Mouse (Mus musculus) CH12.LX (cell line): ENCODE results near the gene Fkbp6. TPM values are rescaled to one million over a fixed set of nuclear protein-coding genes. Genes with fewer than 3 reads are reported as not detected.

Experiments used
- DNase-seq: peaks from one replicate; pipeline ENCODE4 v3.0.0-alpha.2; 2013; ENCODE audit errors: extremely low read depth
- H3K27ac ChIP-seq: 2 replicates; pipeline ENCODE4 v1.5.1; 2012; ENCODE audit warnings: low read depth, mild to moderate bottlenecking, control low read depth, moderate library complexity; ENCODE audit not compliant: insufficient read depth
- H3K27me3 ChIP-seq: replicated peaks from 2 replicates; pipeline ENCODE3; 2012; ENCODE audit warnings: inconsistent platforms
- H3K36me3 ChIP-seq, 2 experiments: replicated peaks in 1 of 2; 2 replicates each; pipeline versions ENCODE3 to v1.6.1; 2012; ENCODE audit warnings: inconsistent platforms in 1 of 2, low read length in 1 of 2, mild to moderate bottlenecking in 1 of 2, mixed read lengths in 1 of 2, moderate library complexity in 1 of 2; ENCODE audit not compliant: control insufficient read depth in 1 of 2, insufficient read depth in 1 of 2
- H3K4me1 ChIP-seq, 2 experiments: 2 replicates each; pipeline ENCODE4 v1.6.1; 2012; ENCODE audit warnings: inconsistent platforms in 1 of 2, moderate library complexity in 1 of 2; ENCODE audit not compliant: insufficient read depth in 2 of 2, control insufficient read depth in 1 of 2
- H3K4me2 ChIP-seq: 2 replicates; pipeline ENCODE4 v1.6.1; 2012; ENCODE audit warnings: low read depth, mild to moderate bottlenecking, control low read depth; ENCODE audit not compliant: poor library complexity, insufficient read depth, severe bottlenecking
- H3K4me3 ChIP-seq, 3 experiments: fragments of 150-350 bp in 1 of 3; sonication (generic) in 1 of 3; replicated peaks in 1 of 3; 2 replicates each; pipeline versions ENCODE3 to v1.5.1; 2011 to 2012; ENCODE audit warnings: low read depth in 2 of 3, low read length in 2 of 3, mild to moderate bottlenecking in 2 of 3, moderate library complexity in 2 of 3, control low read depth in 1 of 3, improper control_type of control experiment in 1 of 3, inconsistent platforms in 1 of 3, mixed read lengths in 1 of 3; ENCODE audit not compliant: poor library complexity in 1 of 3
- H3K79me2 ChIP-seq: replicated peaks from 2 replicates; pipeline ENCODE4 v1.6.1; 2012; ENCODE audit warnings: mild to moderate bottlenecking, moderate library complexity; ENCODE audit not compliant: control insufficient read depth, poor library complexity, insufficient read depth, severe bottlenecking; ENCODE audit errors: extremely low read depth
- H3K9ac ChIP-seq: 2 replicates; pipeline ENCODE4 v1.6.1; 2012; ENCODE audit warnings: low read depth, mild to moderate bottlenecking, control low read depth, moderate library complexity; ENCODE audit not compliant: insufficient read depth
- H3K9me3 ChIP-seq: replicated peaks from 2 replicates; pipeline ENCODE3; 2012; ENCODE audit warnings: low read length, inconsistent platforms, mixed read lengths
- CTCF ChIP-seq, 2 experiments: IDR thresholded peaks in 1 of 2; conservative IDR thresholded peaks in 1 of 2; 2 replicates each; pipeline ENCODE4 v1.5.1; 2011 to 2012; ENCODE audit warnings: low read depth in 2 of 2, low read length in 2 of 2, improper control_type of control experiment in 1 of 2, inconsistent platforms in 1 of 2, mild to moderate bottlenecking in 1 of 2, moderate library complexity in 1 of 2
- EP300 ChIP-seq: IDR thresholded peaks from 2 replicates; pipeline ENCODE4 v1.6.1; 2011; ENCODE audit warnings: low read length, improper control_type of control experiment
- JUN ChIP-seq: IDR thresholded peaks from 2 replicates; pipeline ENCODE4 v1.6.1; 2011; ENCODE audit warnings: low read depth, mild to moderate bottlenecking, low read length, improper control_type of control experiment, moderate library complexity; ENCODE audit not compliant: insufficient read depth
- JUND ChIP-seq: conservative IDR thresholded peaks from 2 replicates; pipeline ENCODE4 v1.6.1; 2011; ENCODE audit warnings: low read depth, low read length, improper control_type of control experiment
- KAT2A ChIP-seq: IDR thresholded peaks from 2 replicates; pipeline ENCODE4 v1.6.1; 2012; ENCODE audit warnings: low read length, improper control_type of control experiment, inconsistent platforms; ENCODE audit not compliant: insufficient replicate concordance
- MAFK ChIP-seq: IDR thresholded peaks from 2 replicates; pipeline ENCODE4 v1.6.1; 2011; ENCODE audit warnings: low read length, improper control_type of control experiment; ENCODE audit not compliant: insufficient replicate concordance
- MEF2A ChIP-seq: IDR thresholded peaks from 2 replicates; pipeline ENCODE4 v1.6.1; 2014; ENCODE audit warnings: low read depth, mild to moderate bottlenecking, inconsistent platforms, low read length, improper control_type of control experiment, borderline replicate concordance
- NELFE ChIP-seq: IDR thresholded peaks from 2 replicates; pipeline ENCODE4 v1.6.1; 2011; ENCODE audit warnings: low read depth, low read length, improper control_type of control experiment
- RAD21 ChIP-seq: IDR thresholded peaks from 2 replicates; pipeline ENCODE4 v1.6.1; 2011; ENCODE audit warnings: low read depth, mild to moderate bottlenecking, low read length, improper control_type of control experiment, moderate library complexity
- SMC3 ChIP-seq: IDR thresholded peaks from 2 replicates; pipeline ENCODE4 v1.6.1; 2011; ENCODE audit warnings: low read depth, low read length, improper control_type of control experiment
- USF1 ChIP-seq: IDR thresholded peaks from 2 replicates; pipeline ENCODE4 v1.6.1; 2014; ENCODE audit warnings: low read depth, mild to moderate bottlenecking, inconsistent platforms, low read length, improper control_type of control experiment
- ZC3H11A ChIP-seq: IDR thresholded peaks from 2 replicates; pipeline ENCODE4 v1.6.1; 2012; ENCODE audit warnings: low read depth, mild to moderate bottlenecking, inconsistent platforms, low read length, improper control_type of control experiment
- ZMIZ1 ChIP-seq: IDR thresholded peaks from 2 replicates; pipeline ENCODE4 v1.6.1; 2012; ENCODE audit warnings: low read depth, mild to moderate bottlenecking, inconsistent platforms, low read length, improper control_type of control experiment
- dilution Hi-C: fragments of 300-500 bp; cut with MboI; formaldehyde crosslinking; loops from 2 replicates; pipeline ENCODE4 v1.14.3; 2020; ENCODE audit warnings: low sequenced_read_pairs; ENCODE audit not compliant: extremely low pct_unique_long_range_greater_than_20kb, extremely low pct_ligation_motif_present
- in situ Hi-C: fragments of 300-500 bp; cut with MboI; formaldehyde crosslinking; loops from 3 replicates; pipeline ENCODE4 v1.14.3; 2019; ENCODE audit warnings: low sequenced_read_pairs, low pct_ligation_motif_present, low pct_unique_long_range_greater_than_20kb, mixed read lengths
- polyA plus RNA-seq: library from polyadenylated mRNA; unstranded; fragments of >175 nt; gene quantifications from 2 replicates; pipeline ENCODE4 v1.2.1, GENCODE M21; 2012; ENCODE audit warnings: low read depth; ENCODE audit not compliant: insufficient read length
- total RNA-seq, 2 experiments: library from RNA; depleted of rRNA; stranded (reverse); fragments of 300-350 nt in 1 of 2; fragments of >200 nt in 1 of 2; gene quantifications; 2 replicates each; pipeline ENCODE4 v1.2.3; 2012 to 2014

The Fkbp6 gene
- total and polyA plus RNA-seq, 3 experiments, result not detected

DNA sequence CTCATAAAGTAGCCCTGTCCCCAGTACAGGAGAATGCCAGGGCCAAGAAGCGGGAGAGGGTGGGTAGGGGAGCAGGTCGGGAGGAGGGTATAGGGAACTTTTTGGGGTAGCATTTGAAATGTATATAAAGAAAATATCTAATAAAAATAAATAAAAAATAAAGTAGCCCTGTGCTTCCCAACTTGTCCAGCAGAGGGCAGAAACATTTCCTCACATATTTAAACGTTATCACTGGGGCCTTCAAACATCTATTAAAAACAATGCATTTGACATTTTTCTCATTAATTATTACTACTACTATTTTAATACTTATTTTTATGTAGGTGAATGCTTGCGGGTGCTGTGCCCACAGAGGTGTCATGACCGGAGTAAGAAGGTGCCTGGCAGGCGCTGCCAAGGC is 18.0 kb upstream of the Fkbp6 start:
- in situ Hi-C loops, result no loop called here
- Histone ChIP-seq H3K9ac (no peak overlapping the region), H3K4me3 (no peak overlapping the region), H3K9me3 (no peaks in the 10 kb centered on the region), H3K4me1 (peaks cover 3 to 17% of the 10 kb centered on the region in 2 experiments; a peak in 3 of 4 replicates), H3K27me3 (peaks cover 28% of the 10 kb centered on the region), H3K4me2 (no peak overlapping the region), H3K27ac (no peak overlapping the region), H3K79me2 (peaks cover 17% of the 10 kb centered on the region), H3K36me3 (peaks cover 10 to 16% of the 10 kb centered on the region in 2 experiments)
- dilution Hi-C loops, result no loop called here
- no peak for DNase-seq
- TF ChIP-seq ZC3H11A (no peak), CTCF (conservative IDR thresholded peaks at IDR 0.05 in 1 of 2, IDR thresholded peaks at IDR 0.05 in 1 of 2; ENCODE audit: low read depth in 2 of 2, low read length in 2 of 2) (peak; percentile 37 to 48)

DNA sequence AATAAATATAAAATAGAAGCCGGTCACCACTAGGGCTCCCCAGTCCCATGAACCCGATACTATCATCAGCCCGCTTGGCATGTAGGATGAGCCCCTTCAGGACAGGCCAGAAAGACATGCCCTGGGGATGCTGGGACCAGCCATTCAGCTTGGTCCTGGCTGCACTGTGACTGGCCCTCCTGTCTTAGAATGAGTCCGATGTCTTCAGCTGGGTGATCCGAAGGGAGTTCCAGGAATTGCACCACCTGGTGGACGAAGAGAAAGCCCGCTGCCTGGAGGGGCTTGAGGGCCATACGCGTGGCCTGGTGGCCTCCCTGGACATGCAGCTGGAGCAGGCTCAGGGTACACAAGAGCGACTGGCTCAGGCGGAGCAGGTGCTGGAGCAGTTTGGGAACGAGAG is 13.7 kb upstream of the Fkbp6 start:
- no peak for DNase-seq
- TF ChIP-seq ZMIZ1 (no peak), RAD21 (peak; percentile 6), KAT2A (no peak), CTCF (conservative IDR thresholded peaks at IDR 0.05 in 1 of 2, IDR thresholded peaks at IDR 0.05 in 1 of 2; ENCODE audit: low read depth in 2 of 2, low read length in 2 of 2) (peak in 1 of 2 experiments; percentile 63; a peak in 3 of 4 replicates), JUND (no peak), SMC3 (peak; percentile 62), NELFE (no peak), EP300 (no peak), USF1 (no peak)
- Histone ChIP-seq H3K9ac (no peak overlapping the region), H3K9me3 (peaks cover 4% of the 10 kb centered on the region), H3K79me2 (no peaks in the 10 kb centered on the region), H3K36me3 (no peaks in the 10 kb centered on the region), H3K4me1 (no peaks in the 10 kb centered on the region), H3K4me3 (no peak overlapping the region), H3K27ac (no peak overlapping the region), H3K4me2 (no peak overlapping the region), H3K27me3 (peaks cover 43% of the 10 kb centered on the region)
- dilution Hi-C loops, result no loop called here
- in situ Hi-C loops, result no loop called here

DNA sequence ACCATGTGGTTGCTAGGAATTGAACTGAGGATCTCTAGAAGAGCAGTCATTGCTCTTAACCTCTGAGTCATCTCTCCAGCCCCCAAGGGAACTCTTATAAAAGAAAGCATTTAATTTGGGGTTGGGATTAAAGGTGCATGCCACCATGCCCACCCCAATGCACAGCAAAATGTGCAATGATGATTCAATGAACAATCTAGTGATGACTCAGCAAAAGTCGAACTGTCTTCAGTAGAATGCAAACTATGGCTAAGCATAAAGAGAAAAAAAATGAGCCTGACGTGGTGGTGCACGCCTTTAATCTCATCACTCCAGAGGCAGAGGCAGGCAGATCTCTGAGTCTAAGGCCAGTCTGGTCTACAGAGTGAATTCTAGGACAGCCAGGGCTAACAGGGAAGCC is 12.7 kb upstream of the Fkbp6 start:
- Histone ChIP-seq H3K79me2 (no peaks in the 10 kb centered on the region), H3K36me3 (no peaks in the 10 kb centered on the region), H3K4me2 (no peak overlapping the region), H3K9ac (no peak overlapping the region), H3K4me1 (no peaks in the 10 kb centered on the region), H3K27me3 (peaks cover 44% of the 10 kb centered on the region), H3K4me3 (no peak overlapping the region), H3K9me3 (peaks cover 4% of the 10 kb centered on the region), H3K27ac (no peak overlapping the region)
- DNase-seq, result no peak
- in situ Hi-C loops (no loop called here), dilution Hi-C loops (no loop called here)
- TF ChIP-seq MAFK, result peak; percentile 72
- TF ChIP-seq MEF2A, result no peak
- TF ChIP-seq JUN, result no peak
